Mouse (Mus musculus): Measurements from ENCODE around the gene Rpl37. TPM values are rescaled to one million over a fixed set of nuclear protein-coding genes. Genes with fewer than 3 reads are reported as not detected.

Rpl37 gene
- polyA plus RNA-seq, 1 experiment, result 831 TPM

DNA sequence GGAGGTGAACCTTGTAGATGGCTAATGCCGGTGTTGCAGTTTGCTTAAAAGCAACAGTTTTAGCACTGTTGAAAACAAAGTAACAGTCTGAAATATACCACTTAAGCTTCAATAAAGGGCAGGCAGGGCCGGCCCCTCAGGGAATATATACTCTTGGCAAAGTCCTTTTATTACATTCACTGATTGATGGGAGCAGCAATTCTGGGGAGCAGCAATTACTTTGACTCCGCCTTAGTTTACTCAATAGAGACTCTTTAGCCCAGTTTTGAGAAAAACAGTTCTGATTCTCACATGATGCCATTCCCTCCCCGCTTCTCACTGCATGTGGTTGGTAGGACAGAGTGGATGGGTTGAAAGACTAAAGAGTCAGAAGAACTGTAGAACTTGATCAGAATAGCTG, 32.7 kb downstream of the Rpl37 start:
- WGBS, result 93% methylated on average over 4 of the region's 4 CpGs
- no peak overlapping the region for H3K27ac ChIP-seq (ENCODE audit: control insufficient read depth, insufficient read depth, low read length)
- no peaks in the 10 kb centered on the region for H3K36me3 ChIP-seq (ENCODE audit: control insufficient read depth, insufficient read depth, low read length)
- TF ChIP-seq POLR2A (IDR thresholded peaks at IDR 0.05; ENCODE audit: control insufficient read depth, extremely low read depth, insufficient read depth, low read length, poor library complexity), result no peak
- no peak for TF ChIP-seq CTCF (IDR thresholded peaks at IDR 0.05; ENCODE audit: borderline replicate concordance, control insufficient read depth, extremely low read depth, insufficient read depth, low read length, poor library complexity)
- no peaks in the 10 kb centered on the region for H3K27me3 ChIP-seq (ENCODE audit: control insufficient read depth, insufficient read depth, low read length)
- H3K4me1 ChIP-seq (replicated peaks; ENCODE audit: control insufficient read depth, insufficient read depth, low read length), result no peaks in the 10 kb centered on the region
- H3K4me3 ChIP-seq (ENCODE audit: control insufficient read depth, insufficient read depth, low read length), result no peak overlapping the region
- no peak for DNase-seq

DNA sequence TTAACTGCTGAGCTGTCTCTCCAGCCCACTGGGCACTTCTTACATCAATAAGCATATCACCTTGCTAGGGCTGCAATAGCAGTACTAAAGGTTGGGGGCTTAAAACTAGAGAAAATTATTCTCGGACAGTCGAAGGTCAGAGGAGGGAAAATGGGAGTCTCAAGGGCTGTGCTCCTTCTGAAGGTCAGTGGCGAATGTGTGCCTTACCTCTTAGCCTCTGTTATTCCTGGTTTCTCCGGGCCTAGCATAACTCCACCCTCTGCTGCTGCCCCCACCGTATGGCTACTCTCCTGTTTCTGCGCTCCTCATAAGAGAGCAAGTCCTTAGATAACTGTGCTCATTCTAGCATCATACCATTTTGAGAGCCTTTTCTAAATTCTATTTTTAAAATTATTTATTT, 35.7 kb downstream of the Rpl37 start:
- WGBS, result 97% methylated on average over 6 of the region's 6 CpGs

DNA sequence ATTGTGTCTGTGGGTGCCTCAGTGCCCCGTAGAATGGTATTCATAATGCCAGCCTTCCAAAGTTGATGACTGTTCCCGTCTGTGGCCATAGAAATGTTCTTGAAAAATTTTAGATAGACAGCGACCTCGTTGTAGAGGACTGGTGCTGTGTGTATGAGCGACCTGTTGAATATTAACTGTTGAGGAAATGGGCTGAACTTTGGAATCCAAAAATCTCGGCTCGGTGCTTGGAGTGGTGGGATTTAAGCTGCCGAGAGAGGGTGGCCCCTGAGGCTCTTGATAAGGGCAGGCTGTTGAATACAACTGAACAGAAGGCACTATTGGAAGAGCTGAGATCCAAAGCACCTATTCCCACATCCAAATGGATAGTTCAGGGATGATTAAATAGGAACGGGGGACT, 38.2 kb downstream of the Rpl37 start:
- H3K36me3 ChIP-seq (ENCODE audit: control insufficient read depth, insufficient read depth, low read length), result no peaks in the 10 kb centered on the region
- TF ChIP-seq POLR2A (IDR thresholded peaks at IDR 0.05; ENCODE audit: control insufficient read depth, extremely low read depth, insufficient read depth, low read length, poor library complexity) (no peak), CTCF (IDR thresholded peaks at IDR 0.05; ENCODE audit: borderline replicate concordance, control insufficient read depth, extremely low read depth, insufficient read depth, low read length, poor library complexity) (no peak)
- H3K4me1 ChIP-seq (replicated peaks; ENCODE audit: control insufficient read depth, insufficient read depth, low read length), result no peaks in the 10 kb centered on the region
- DNase-seq, result no peak
- 94% methylated on average over 9 of the region's 9 CpGs for WGBS
- H3K4me3 ChIP-seq (ENCODE audit: control insufficient read depth, insufficient read depth, low read length), result no peak overlapping the region
- no peak overlapping the region for H3K27ac ChIP-seq (ENCODE audit: control insufficient read depth, insufficient read depth, low read length)
- no peaks in the 10 kb centered on the region for H3K27me3 ChIP-seq (ENCODE audit: control insufficient read depth, insufficient read depth, low read length)

More for the DNA sequence above, 35.7 kb downstream of the Rpl37 start:
- no peaks in the 10 kb centered on the region for H3K36me3 ChIP-seq (ENCODE audit: control insufficient read depth, insufficient read depth, low read length)
- no peaks in the 10 kb centered on the region for H3K4me1 ChIP-seq (replicated peaks; ENCODE audit: control insufficient read depth, insufficient read depth, low read length)
- TF ChIP-seq POLR2A (IDR thresholded peaks at IDR 0.05; ENCODE audit: control insufficient read depth, extremely low read depth, insufficient read depth, low read length, poor library complexity) (no peak), CTCF (IDR thresholded peaks at IDR 0.05; ENCODE audit: borderline replicate concordance, control insufficient read depth, extremely low read depth, insufficient read depth, low read length, poor library complexity) (no peak)
- no peaks in the 10 kb centered on the region for H3K27me3 ChIP-seq (ENCODE audit: control insufficient read depth, insufficient read depth, low read length)
- no peak overlapping the region for H3K27ac ChIP-seq (ENCODE audit: control insufficient read depth, insufficient read depth, low read length)
- no peak for DNase-seq
- H3K4me3 ChIP-seq (ENCODE audit: control insufficient read depth, insufficient read depth, low read length), result no peak overlapping the region

DNA sequence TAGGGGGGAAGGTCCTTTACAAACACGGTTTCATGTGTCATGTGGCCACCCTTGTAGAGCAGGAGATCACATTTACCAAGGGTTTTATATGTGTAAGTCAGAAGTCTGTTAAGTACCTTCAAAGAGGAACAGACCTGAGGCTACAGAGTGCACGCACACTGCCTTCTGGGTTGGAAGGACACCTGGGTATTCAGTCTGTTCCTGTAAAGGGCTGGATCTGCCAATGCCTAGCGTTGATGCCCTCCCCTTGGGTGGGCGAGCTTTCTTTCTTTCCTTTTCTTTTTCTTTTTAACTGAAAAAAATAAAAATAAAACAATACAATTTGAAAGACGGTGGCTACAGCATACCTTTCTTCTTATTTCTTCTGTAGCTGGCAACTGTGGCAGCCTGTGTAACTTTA, 38.6 kb downstream of the Rpl37 start:
- WGBS, result 76% methylated on average over 5 of the region's 5 CpGs
- Histone ChIP-seq H3K36me3 (ENCODE audit: control insufficient read depth, insufficient read depth, low read length) (no peaks in the 10 kb centered on the region), H3K27ac (ENCODE audit: control insufficient read depth, insufficient read depth, low read length) (no peak overlapping the region), H3K27me3 (ENCODE audit: control insufficient read depth, insufficient read depth, low read length) (no peaks in the 10 kb centered on the region), H3K4me1 (replicated peaks; ENCODE audit: control insufficient read depth, insufficient read depth, low read length) (no peaks in the 10 kb centered on the region), H3K4me3 (ENCODE audit: control insufficient read depth, insufficient read depth, low read length) (no peak overlapping the region)
- TF ChIP-seq CTCF (IDR thresholded peaks at IDR 0.05; ENCODE audit: borderline replicate concordance, control insufficient read depth, extremely low read depth, insufficient read depth, low read length, poor library complexity) (no peak), POLR2A (IDR thresholded peaks at IDR 0.05; ENCODE audit: control insufficient read depth, extremely low read depth, insufficient read depth, low read length, poor library complexity) (no peak)
- no peak for DNase-seq

DNA sequence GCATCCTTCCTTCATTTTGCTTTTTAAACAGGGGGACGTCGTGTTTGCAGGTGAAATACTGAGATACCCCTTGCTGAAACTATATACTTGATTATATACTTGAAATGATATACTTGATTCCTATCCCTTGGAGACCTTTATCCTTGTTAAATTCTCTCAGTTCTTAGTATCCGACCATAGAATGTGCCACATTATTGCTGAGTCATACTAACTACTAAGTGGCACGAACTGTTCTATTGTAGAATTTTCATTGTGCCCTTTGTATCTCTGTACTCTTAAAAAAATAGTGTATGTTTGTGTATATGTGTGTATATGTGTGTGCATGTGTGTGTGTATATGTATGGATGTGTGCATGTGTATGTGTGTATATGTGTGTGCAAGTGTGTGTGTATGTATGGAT, 39.9 kb downstream of the Rpl37 start:
- WGBS, result 89% methylated on average over 4 of the region's 4 CpGs
- Histone ChIP-seq H3K27me3 (ENCODE audit: control insufficient read depth, insufficient read depth, low read length) (no peaks in the 10 kb centered on the region), H3K4me3 (ENCODE audit: control insufficient read depth, insufficient read depth, low read length) (no peak overlapping the region), H3K27ac (ENCODE audit: control insufficient read depth, insufficient read depth, low read length) (no peak overlapping the region), H3K36me3 (ENCODE audit: control insufficient read depth, insufficient read depth, low read length) (no peaks in the 10 kb centered on the region), H3K4me1 (replicated peaks; ENCODE audit: control insufficient read depth, insufficient read depth, low read length) (no peaks in the 10 kb centered on the region)
- TF ChIP-seq CTCF (IDR thresholded peaks at IDR 0.05; ENCODE audit: borderline replicate concordance, control insufficient read depth, extremely low read depth, insufficient read depth, low read length, poor library complexity), result no peak
- TF ChIP-seq POLR2A (IDR thresholded peaks at IDR 0.05; ENCODE audit: control insufficient read depth, extremely low read depth, insufficient read depth, low read length, poor library complexity), result no peak
- DNase-seq, result no peak

DNA sequence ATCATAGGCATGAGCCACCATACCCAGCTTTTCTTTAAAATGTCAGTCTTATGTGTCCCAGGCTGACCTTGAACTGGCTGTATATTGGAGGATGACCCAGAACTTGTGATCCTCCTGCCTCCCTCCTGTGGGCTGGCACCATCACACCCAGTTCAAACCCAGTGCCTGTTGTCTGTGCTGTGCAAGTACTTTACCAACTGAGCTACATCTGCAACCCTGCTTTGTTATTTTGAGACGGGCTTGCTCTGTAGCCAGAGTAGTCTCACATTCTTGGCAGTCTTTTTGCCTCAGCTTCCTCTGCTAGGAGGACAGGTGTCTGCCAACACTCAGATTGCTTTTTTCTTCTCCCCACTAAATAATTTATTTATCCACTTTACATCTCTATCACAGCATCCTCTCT, 40.9 kb downstream of the Rpl37 start:
- WGBS, result 85% methylated on average over 1 of the region's 1 CpGs

DNA sequence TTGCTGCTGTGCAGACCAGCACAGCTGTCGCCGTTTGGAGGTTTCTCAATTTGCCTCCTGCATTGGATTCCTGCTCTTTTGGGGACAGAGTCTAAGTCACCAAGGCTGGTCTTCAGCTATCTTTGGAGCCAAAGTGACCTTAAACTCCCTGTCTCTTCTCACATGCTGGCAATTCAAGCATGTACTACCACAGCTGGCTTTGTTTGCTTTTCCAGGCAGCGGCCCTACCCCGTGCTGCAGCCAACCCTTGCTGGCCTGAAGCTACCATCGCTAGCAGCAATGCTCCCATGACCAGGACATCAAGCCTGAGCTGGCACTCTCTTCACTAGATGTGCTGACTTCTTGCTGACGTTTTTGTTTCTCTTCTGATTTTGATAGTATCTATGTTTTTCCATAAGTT, 42.4 kb downstream of the Rpl37 start:
- no peak overlapping the region for H3K27ac ChIP-seq (ENCODE audit: control insufficient read depth, insufficient read depth, low read length)
- H3K4me1 ChIP-seq (replicated peaks; ENCODE audit: control insufficient read depth, insufficient read depth, low read length), result no peaks in the 10 kb centered on the region
- TF ChIP-seq POLR2A (IDR thresholded peaks at IDR 0.05; ENCODE audit: control insufficient read depth, extremely low read depth, insufficient read depth, low read length, poor library complexity) (no peak), CTCF (IDR thresholded peaks at IDR 0.05; ENCODE audit: borderline replicate concordance, control insufficient read depth, extremely low read depth, insufficient read depth, low read length, poor library complexity) (no peak)
- H3K36me3 ChIP-seq (ENCODE audit: control insufficient read depth, insufficient read depth, low read length), result peaks cover 6% of the 10 kb centered on the region
- no peaks in the 10 kb centered on the region for H3K27me3 ChIP-seq (ENCODE audit: control insufficient read depth, insufficient read depth, low read length)
- no peak for DNase-seq
- no peak overlapping the region for H3K4me3 ChIP-seq (ENCODE audit: control insufficient read depth, insufficient read depth, low read length)
- 92% methylated on average over 6 of the region's 6 CpGs for WGBS

More for the DNA sequence above, 40.9 kb downstream of the Rpl37 start:
- Histone ChIP-seq H3K4me3 (ENCODE audit: control insufficient read depth, insufficient read depth, low read length) (no peak overlapping the region), H3K27me3 (ENCODE audit: control insufficient read depth, insufficient read depth, low read length) (no peaks in the 10 kb centered on the region), H3K27ac (ENCODE audit: control insufficient read depth, insufficient read depth, low read length) (no peak overlapping the region), H3K4me1 (replicated peaks; ENCODE audit: control insufficient read depth, insufficient read depth, low read length) (no peaks in the 10 kb centered on the region), H3K36me3 (ENCODE audit: control insufficient read depth, insufficient read depth, low read length) (no peaks in the 10 kb centered on the region)
- no peak for DNase-seq
- TF ChIP-seq POLR2A (IDR thresholded peaks at IDR 0.05; ENCODE audit: control insufficient read depth, extremely low read depth, insufficient read depth, low read length, poor library complexity) (no peak), CTCF (IDR thresholded peaks at IDR 0.05; ENCODE audit: borderline replicate concordance, control insufficient read depth, extremely low read depth, insufficient read depth, low read length, poor library complexity) (no peak)

Measured in thymus, adult 2 months (tissue).